Mouse (Mus musculus) induced T-regulatory cell, adult 2 months (primary cell): Measurements from ENCODE around the gene Vmn1r82.

Experiments
- DNase-seq: peaks from one replicate; pipeline ENCODE4 v3.0.0-alpha.2; 2012; ENCODE audit warnings: low read depth

Gene Vmn1r82

DNA sequence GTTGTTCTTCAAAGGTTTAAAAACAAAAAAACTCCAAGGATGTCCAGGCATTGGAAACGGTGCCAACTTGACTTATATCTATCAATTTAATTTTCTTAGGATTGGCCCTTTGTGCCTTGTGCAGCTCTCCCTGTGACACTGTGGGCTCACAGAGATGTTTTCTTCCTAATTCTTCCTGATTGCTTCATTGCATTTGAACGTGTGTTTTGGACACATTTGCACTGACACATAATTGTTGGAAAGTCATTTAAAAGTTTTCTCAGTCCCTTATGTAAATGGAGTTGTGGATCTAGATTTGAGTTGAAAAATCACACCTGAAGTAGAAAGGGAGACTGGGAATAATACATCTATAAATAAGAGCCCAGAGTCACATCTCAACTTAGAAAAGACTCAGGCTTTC is at the start of gene Vmn1r82:
TSS of gene Vmn1r82 (plus strand) at position 301 of the 400 bp plus-strand sequence.
- DNase-seq: no peak

DNA sequence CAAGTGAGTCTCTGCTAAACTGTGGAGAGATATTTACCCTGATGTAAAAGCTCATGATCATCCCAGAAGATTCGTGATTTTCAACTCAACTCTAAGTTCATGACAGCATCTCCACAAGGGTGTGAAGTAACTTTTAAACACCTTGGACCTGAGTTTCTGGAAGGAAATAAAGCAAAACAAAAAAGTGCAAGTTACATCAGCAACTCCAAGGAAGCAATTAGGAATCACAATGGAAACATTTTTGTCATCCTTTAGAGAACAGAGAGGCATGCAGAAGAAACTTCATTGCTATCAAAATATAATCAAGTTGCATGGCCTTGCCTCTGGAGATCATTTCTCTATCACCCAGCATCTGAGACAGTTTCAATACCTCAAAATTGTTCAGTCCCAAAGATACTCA is 32.1 kb upstream of the Vmn1r82 start, which contains the start of gene Vmn1r81:
TSS of gene Vmn1r81 (minus strand) at position 101 of the 400 bp plus-strand sequence.
- no peak for DNase-seq

DNA sequence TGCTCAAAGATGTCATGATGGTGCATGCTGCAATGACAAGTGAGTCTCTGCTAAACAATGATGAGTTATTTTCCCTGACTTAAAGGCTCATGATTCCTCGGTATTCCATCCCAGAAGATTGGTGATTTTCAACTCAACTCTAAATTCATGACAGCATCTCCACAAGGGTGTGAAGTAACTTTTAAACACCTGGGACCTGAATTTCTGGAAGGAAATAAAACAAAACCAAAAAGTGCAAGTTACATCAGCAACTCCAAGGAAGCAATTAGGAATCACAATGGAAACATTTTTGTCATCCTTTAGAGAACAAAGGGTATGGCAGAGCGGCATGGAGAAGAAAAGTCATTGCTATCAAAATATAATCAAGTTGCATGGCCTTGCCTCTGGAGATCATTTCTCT is 29.2 kb downstream of the Vmn1r82 start, which contains the start of gene Vmn1r83:
TSS of gene Vmn1r83 (minus strand) at position 101 of the 400 bp plus-strand sequence.
- no peak for DNase-seq
